Mouse (Mus musculus) bone marrow, adult 2 months (tissue): ENCODE measurements around the gene Luzp1.

ENCODE experiments used
- CTCF ChIP-seq: fragments of 200-500 bp; IDR thresholded peaks from 2 replicates; pipeline ENCODE4 v1.5.1; 2011; ENCODE audit warnings: low read length, control low read depth; ENCODE audit not compliant: control insufficient read depth, insufficient read depth
- POLR2A ChIP-seq: fragments of 200-500 bp; IDR thresholded peaks from 2 replicates; pipeline ENCODE4 v1.6.1; 2011; ENCODE audit warnings: low read depth, mild to moderate bottlenecking, control low read depth, low read length, borderline replicate concordance; ENCODE audit not compliant: control insufficient read depth

DNA sequence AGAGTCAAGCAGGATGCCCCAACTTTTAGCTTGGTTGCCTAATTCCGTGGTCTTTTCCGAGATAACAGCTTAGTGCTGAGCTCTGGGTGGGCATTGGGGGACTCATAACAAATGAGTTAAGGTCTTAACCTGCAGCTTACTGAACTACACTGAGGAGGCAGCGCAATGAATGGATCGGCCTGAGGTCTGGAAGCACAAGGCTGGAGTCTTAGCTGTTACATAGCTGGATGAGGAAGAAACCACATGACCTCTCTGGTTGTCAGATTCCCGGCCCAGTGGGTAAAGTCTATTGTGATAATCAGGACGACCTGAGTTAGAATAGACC lies 7.8 kb upstream of the Luzp1 start:
- TF ChIP-seq POLR2A (no peak), CTCF (no peak)
